ENCODE assay signal across 8 mouse cellular contexts in genomic region chr8:13678182-13678581, GRCm38 (mm10). TPM values are rescaled to one million over a fixed set of nuclear protein-coding genes. Genes with fewer than 3 reads are reported as not detected.
DNase-seq lines count a peak whose midpoint lies in the region; ATAC-seq and TF ChIP-seq lines count a peak whose summit lies in the region.

No protein-coding gene starts in this region.

- H3K4me3 ChIP-seq in liver, embryonic 14.5 days (ENCODE audit: insufficient read depth in 1 of 2, low read depth in 2 of 2, low read length in 2 of 2) = peak overlapping the region; percentile 55 to 86

- TF ChIP-seq CTCF in liver, embryonic 14.5 days (IDR thresholded peaks at IDR 0.05; ENCODE audit: low read depth) = no peak

- peak overlapping the region; percentile 48 for H3K9ac ChIP-seq in liver, embryonic 14.5 days (replicated peaks)

- no peaks in the 10 kb centered on the region for H3K9me3 ChIP-seq in liver, embryonic 14.5 days (ENCODE audit: control insufficient read depth, low read length)

- no peaks in the 10 kb centered on the region for H3K27me3 ChIP-seq in liver, embryonic 14.5 days (ENCODE audit: control insufficient read depth, insufficient read depth, low read length)
- H3K27me3 ChIP-seq in splenic B cell, adult 2 months (ENCODE audit: control insufficient read depth, insufficient read depth, low read length, poor library complexity, severe bottlenecking) = no peaks in the 10 kb centered on the region

- peak; percentile 49 for DNase-seq in CD4-positive, CD25-positive, alpha-beta regulatory T cell, adult 2 months (ENCODE audit: low read depth, low spot score)
- peak; percentile 18 for DNase-seq in thymus, postnatal 0 days (ENCODE audit: low spot score)
- no peak for DNase-seq in thymus, postnatal 25 days
- no peak for DNase-seq in liver, embryonic 14.5 days (ENCODE audit: low read depth in 3 of 3, low spot score in 3 of 3)
- peak; percentile 80 for DNase-seq in splenic B cell, adult 2 months (ENCODE audit: low read depth, low spot score)
- no peak for DNase-seq in frontal cortex, postnatal 25 days (ENCODE audit: low spot score in 2 of 2)
- DNase-seq in kidney, postnatal 25 days = no peak

- H3K36me3 ChIP-seq in liver, embryonic 14.5 days (replicated peaks; ENCODE audit: control insufficient read depth, insufficient read depth, low read depth) = no peaks in the 10 kb centered on the region
- H3K36me3 ChIP-seq in splenic B cell, adult 2 months (ENCODE audit: control insufficient read depth, insufficient read depth, low read length, poor library complexity, severe bottlenecking) = no peaks in the 10 kb centered on the region

- no peak overlapping the region for H3K27ac ChIP-seq in liver, embryonic 14.5 days

- peak overlapping the region; percentile 99 for H3K4me2 ChIP-seq in liver, embryonic 14.5 days (ENCODE audit: low read depth)

- no peak for TF ChIP-seq EP300 in liver, embryonic 14.5 days (IDR thresholded peaks at IDR 0.05; ENCODE audit: low read depth)

- H3K4me1 ChIP-seq in liver, embryonic 14.5 days (replicated peaks; ENCODE audit: control insufficient read depth in 2 of 2, insufficient read depth in 2 of 2, low read length in 1 of 2) = peaks cover 14 to 33% of the 10 kb centered on the region in 2 experiments

- ATAC-seq in CD4-positive, CD25-positive, alpha-beta regulatory T cell, adult 4 months = no peak
- no peak for ATAC-seq in liver, embryonic 14.5 days (ENCODE audit: insufficient read depth)

- WGBS in liver, embryonic 14.5 days (ENCODE audit: insufficient replicate concordance) = 20% methylated on average over 8 of the region's 8 CpGs

RNA-seq across cellular contexts. Expression of gene Rasa3, which starts 0.8 kb away (rescaled TPM):
- 100 to 1,000 TPM in 1 of 2 experiments, 10 to 100 TPM in 1; 77.3 to 195 TPM for polyA plus RNA-seq in CD4-positive, CD25-positive, alpha-beta regulatory T cell, adult 4 months (2017; shearing (Covaris generic))
- polyA plus RNA-seq in thymus, postnatal 0 days (2015; fragmentation: Nextera tagmentation; extraction: Ambion mirVana) = 24.2 TPM in 2 replicates
- 7.8 and 10.1 TPM in 2 replicates for polyA plus RNA-seq in liver, embryonic 14.5 days (2012; rRNA removed)
- polyA plus RNA-seq in liver, embryonic 14.5 days (2014; fragmentation: Nextera tagmentation; extraction: Ambion mirVana) = 15.8 and 17.0 TPM in 2 replicates

RNA-seq across cellular contexts. Expression of gene Cfap97d2, which starts 27.5 kb away (rescaled TPM):
- polyA plus RNA-seq in CD4-positive, CD25-positive, alpha-beta regulatory T cell, adult 4 months (2017; shearing (Covaris generic)) = not detected
- polyA plus RNA-seq in thymus, postnatal 0 days (2015; fragmentation: Nextera tagmentation; extraction: Ambion mirVana) = 0.08 TPM in 1 of 2 replicates, not detected in the other
- 0.02 TPM in 1 of 2 replicates, not detected in the other for polyA plus RNA-seq in liver, embryonic 14.5 days (2012; rRNA removed)
- polyA plus RNA-seq in liver, embryonic 14.5 days (2014; fragmentation: Nextera tagmentation; extraction: Ambion mirVana) = not detected in 2 replicates

Comparison
In these comparisons a context has a peak if more than half of its experiments do, and no peak if none do; other contexts are left out.
1. DNase-seq: peak in CD4-positive, CD25-positive, alpha-beta regulatory T cell, adult 2 months (single experiment), thymus, postnatal 0 days (single experiment) and splenic B cell, adult 2 months (single experiment); none in thymus, postnatal 25 days (single experiment), liver, embryonic 14.5 days (0 of 3), frontal cortex, postnatal 25 days (0 of 2) and kidney, postnatal 25 days (0 of 2).